Mouse (Mus musculus): ENCODE data around the gene Phf21a. TPM values are rescaled to one million over a fixed set of nuclear protein-coding genes. Genes with fewer than 3 reads are reported as not detected.

The Phf21a gene
- polyA plus RNA-seq, 1 experiment from 2014 or later = 29.9 TPM

- H3K36me3 ChIP-seq = peaks cover 6% of the 10 kb centered on the region; the same call in 1 of the 2 replicates
- ATAC-seq (ENCODE audit: borderline replicate concordance, extremely low read depth, low FRiP score, low TSS enrichment) = no peak
- H3K4me2 ChIP-seq = no peak overlapping the region
- H3K27ac ChIP-seq = no peak overlapping the region
- H3K4me3 ChIP-seq = no peak overlapping the region
- H3K9me3 ChIP-seq = no peaks in the 10 kb centered on the region
- WGBS = 86% methylated on average over 1 of the region's 1 CpGs
- H3K9ac ChIP-seq = no peak overlapping the region
- no peaks in the 10 kb centered on the region for H3K4me1 ChIP-seq
- no peaks in the 10 kb centered on the region for H3K27me3 ChIP-seq
Measured at GRCm38 (mm10) chr2:92246112-92246511, 153.2 kb downstream of the Phf21a start.

GRCm38 (mm10) chr2:92247711-92248110 is 154.8 kb downstream of the Phf21a start:
- no peak overlapping the region for H3K9ac ChIP-seq
- no peak for ATAC-seq (ENCODE audit: borderline replicate concordance, extremely low read depth, low FRiP score, low TSS enrichment)
- H3K9me3 ChIP-seq = no peaks in the 10 kb centered on the region
- peaks cover 6% of the 10 kb centered on the region; the same call in 1 of the 2 replicates for H3K36me3 ChIP-seq
- H3K27ac ChIP-seq = no peak overlapping the region
- H3K4me1 ChIP-seq = no peaks in the 10 kb centered on the region
- H3K4me3 ChIP-seq = no peak overlapping the region
- no peaks in the 10 kb centered on the region for H3K27me3 ChIP-seq
- H3K4me2 ChIP-seq = no peak overlapping the region
- 97% methylated on average over 2 of the region's 2 CpGs for WGBS

DNA sequence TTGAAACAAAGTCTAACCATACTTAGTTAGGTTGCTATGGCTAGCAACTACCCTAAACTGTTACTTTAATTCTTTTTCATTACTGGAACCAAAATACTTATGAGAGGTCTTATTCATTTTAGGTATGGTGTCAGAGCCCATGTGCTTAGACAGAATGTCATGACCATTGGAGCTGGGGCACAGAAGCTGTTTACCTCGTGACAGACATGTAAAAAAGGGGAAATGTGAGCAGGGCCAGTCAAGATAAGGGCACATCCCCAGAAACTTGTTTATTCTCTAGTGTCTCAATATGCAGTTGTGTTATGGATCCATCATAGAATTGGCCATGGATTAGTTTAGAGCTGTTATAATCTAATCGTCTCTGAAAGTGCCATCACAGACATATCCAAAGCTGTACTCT is 157.6 kb downstream of the Phf21a start:
- peaks cover 6% of the 10 kb centered on the region; the same call in 1 of the 2 replicates for H3K36me3 ChIP-seq
- H3K9ac ChIP-seq = no peak overlapping the region
- WGBS = 73% methylated on average over 2 of the region's 2 CpGs
- no peaks in the 10 kb centered on the region for H3K4me1 ChIP-seq
- no peak overlapping the region for H3K4me2 ChIP-seq
- H3K27me3 ChIP-seq = no peaks in the 10 kb centered on the region
- ATAC-seq (ENCODE audit: borderline replicate concordance, extremely low read depth, low FRiP score, low TSS enrichment) = no peak
- H3K4me3 ChIP-seq = no peak overlapping the region
- no peak overlapping the region for H3K27ac ChIP-seq
- no peaks in the 10 kb centered on the region for H3K9me3 ChIP-seq

DNA sequence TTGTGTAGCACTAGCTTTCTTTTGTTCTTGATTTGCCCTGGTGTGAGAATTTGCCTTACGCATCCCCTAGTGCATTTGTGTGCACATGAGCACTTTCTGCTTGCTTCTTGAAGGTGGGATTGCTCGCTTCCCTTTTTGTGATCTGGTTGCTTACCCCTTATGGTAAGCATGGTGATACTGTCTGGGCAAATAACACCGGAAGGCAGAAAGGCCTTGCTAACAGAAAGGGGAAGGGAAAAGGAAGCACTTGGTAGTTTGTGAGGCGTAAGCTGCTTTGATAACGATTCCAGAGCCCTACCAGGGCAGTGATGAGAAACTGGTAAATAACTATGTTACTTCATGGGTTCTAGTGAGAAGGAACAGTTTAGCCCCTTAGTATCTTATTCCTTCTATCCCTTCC is 160.9 kb downstream of the Phf21a start:
- no peaks in the 10 kb centered on the region for H3K4me1 ChIP-seq
- no peak for ATAC-seq (ENCODE audit: borderline replicate concordance, extremely low read depth, low FRiP score, low TSS enrichment)
- no peaks in the 10 kb centered on the region for H3K9me3 ChIP-seq
- WGBS = 77% methylated on average over 5 of the region's 5 CpGs
- no peaks in the 10 kb centered on the region for H3K27me3 ChIP-seq
- no peaks in the 10 kb centered on the region for H3K36me3 ChIP-seq
- no peak overlapping the region for H3K27ac ChIP-seq
- no peak overlapping the region for H3K4me3 ChIP-seq
- H3K4me2 ChIP-seq = no peak overlapping the region
- H3K9ac ChIP-seq = no peak overlapping the region

DNA sequence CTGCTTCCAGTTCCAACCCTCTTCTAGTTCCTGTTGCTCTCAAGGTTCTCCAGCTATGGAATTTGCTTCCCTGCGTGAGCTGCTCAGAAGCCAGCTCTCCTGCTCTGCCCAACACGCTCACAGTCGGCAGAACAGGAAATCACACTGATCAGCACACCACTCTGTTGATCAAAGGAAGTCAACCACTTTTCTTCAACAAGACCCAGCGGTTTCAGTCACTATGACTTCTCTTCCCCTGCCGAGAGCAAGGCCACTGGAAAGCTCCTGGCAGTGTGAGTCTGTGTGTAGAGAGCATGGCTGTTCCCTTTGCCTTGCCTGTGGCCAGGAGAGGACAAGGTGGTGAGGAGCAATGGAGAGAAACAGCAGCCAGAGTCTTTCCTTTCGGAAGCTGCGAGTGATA is 163.2 kb downstream of the Phf21a start:
- Histone ChIP-seq H3K9ac (no peak overlapping the region), H3K27ac (no peak overlapping the region), H3K27me3 (no peaks in the 10 kb centered on the region), H3K4me1 (no peaks in the 10 kb centered on the region), H3K4me2 (no peak overlapping the region), H3K9me3 (no peaks in the 10 kb centered on the region), H3K4me3 (no peak overlapping the region), H3K36me3 (no peaks in the 10 kb centered on the region)
- WGBS = 45% methylated on average over 7 of the region's 7 CpGs
- no peak for ATAC-seq (ENCODE audit: borderline replicate concordance, extremely low read depth, low FRiP score, low TSS enrichment)

DNA sequence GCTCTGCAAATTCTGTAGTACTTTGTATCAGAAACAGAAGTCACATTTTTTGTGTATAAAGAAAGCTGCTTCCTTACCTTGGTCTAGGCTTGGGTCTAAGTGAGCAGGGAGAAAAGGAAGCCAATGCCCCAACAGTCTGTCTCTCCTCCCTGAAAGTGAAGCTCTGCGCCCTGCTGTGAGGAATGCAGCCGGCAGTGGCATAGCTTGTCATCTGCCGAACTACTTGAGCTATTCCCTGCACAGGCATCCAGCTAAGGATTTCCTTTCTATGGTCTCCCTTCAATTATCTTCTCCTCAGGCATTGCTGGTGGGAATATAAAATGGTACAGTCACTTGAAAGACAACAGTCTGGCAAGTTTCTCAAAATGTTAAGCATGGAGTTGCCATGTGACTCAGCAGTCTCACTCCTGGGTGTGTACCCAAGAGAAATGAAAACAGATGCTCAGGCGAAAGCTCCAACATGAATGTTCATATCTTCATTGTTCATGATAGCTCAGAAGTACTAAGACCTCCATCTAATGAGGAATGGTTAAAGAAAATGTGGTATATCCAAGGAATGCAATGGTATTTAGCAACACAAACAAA is 164.5 kb downstream of the Phf21a start:
- 64% methylated on average over 4 of the region's 4 CpGs for WGBS
- no peak for ATAC-seq (ENCODE audit: borderline replicate concordance, extremely low read depth, low FRiP score, low TSS enrichment)
- H3K27ac ChIP-seq = no peak overlapping the region
- H3K4me1 ChIP-seq = no peaks in the 10 kb centered on the region
- no peak overlapping the region for H3K9ac ChIP-seq
- no peak overlapping the region for H3K4me3 ChIP-seq
- no peaks in the 10 kb centered on the region for H3K36me3 ChIP-seq
- H3K9me3 ChIP-seq = no peaks in the 10 kb centered on the region
- H3K4me2 ChIP-seq = no peak overlapping the region
- no peaks in the 10 kb centered on the region for H3K27me3 ChIP-seq

DNA sequence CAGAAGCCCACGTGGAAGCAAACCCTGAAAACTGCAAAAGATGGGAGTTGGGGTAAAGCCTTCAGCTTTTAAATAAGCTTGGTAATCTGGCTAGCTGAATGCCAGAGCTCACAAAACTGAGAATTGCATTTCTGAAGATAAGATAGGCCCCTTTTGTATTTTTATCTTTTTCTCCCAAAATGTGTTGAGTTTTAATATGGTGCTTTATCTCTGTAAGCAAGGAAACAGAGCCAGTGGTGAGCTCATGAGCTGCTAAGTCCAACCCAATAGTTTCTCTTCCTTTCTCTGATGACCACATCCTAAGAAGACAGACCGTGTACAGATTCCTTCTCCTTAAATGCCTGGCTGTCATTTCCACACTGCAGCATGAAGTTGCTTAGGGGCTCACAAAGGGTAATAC is 167.0 kb downstream of the Phf21a start:
- Histone ChIP-seq H3K4me1 (no peaks in the 10 kb centered on the region), H3K9me3 (no peaks in the 10 kb centered on the region), H3K27me3 (no peaks in the 10 kb centered on the region), H3K36me3 (no peaks in the 10 kb centered on the region), H3K4me2 (no peak overlapping the region), H3K4me3 (no peak overlapping the region), H3K9ac (no peak overlapping the region), H3K27ac (no peak overlapping the region)
- WGBS = 70% methylated on average over 2 of the region's 2 CpGs
- no peak for ATAC-seq (ENCODE audit: borderline replicate concordance, extremely low read depth, low FRiP score, low TSS enrichment)

GRCm38 (mm10) chr2:92266100-92266617 is 173.2 kb downstream of the Phf21a start:
- ATAC-seq (ENCODE audit: borderline replicate concordance, extremely low read depth, low FRiP score, low TSS enrichment) = no peak
- Histone ChIP-seq H3K4me3 (no peak overlapping the region), H3K4me2 (no peak overlapping the region), H3K27me3 (no peaks in the 10 kb centered on the region), H3K27ac (no peak overlapping the region), H3K36me3 (no peaks in the 10 kb centered on the region), H3K4me1 (0 out of 2 replicates have a peak, but pooled peaks cover 3% of the 10 kb centered on the region), H3K9me3 (no peaks in the 10 kb centered on the region), H3K9ac (no peak overlapping the region)
- 62% methylated on average over 9 of the region's 9 CpGs for WGBS

DNA sequence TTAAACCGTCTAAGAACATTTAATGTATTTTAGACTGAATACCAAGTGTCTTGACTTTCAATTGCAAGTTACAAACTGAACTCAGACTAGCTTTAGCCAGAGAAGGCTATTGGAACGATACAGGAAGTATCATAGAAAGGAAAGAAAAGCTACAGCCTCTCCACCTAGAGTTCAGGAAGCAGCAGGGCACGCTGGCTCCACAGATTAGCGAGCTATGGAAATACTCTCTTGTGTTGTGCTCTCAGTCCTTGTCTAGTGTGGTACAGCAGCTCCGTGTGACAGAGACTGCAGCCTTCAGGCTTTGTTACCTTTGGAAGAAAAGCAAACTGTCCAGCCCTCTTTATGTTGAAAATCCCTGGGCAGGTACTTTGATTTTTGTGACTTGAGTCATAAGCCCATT is 176.3 kb downstream of the Phf21a start:
- no peak for ATAC-seq (ENCODE audit: borderline replicate concordance, extremely low read depth, low FRiP score, low TSS enrichment)
- H3K9ac ChIP-seq = no peak overlapping the region
- no peaks in the 10 kb centered on the region for H3K9me3 ChIP-seq
- H3K27ac ChIP-seq = no peak overlapping the region
- 76% methylated on average over 5 of the region's 5 CpGs for WGBS
- no peak overlapping the region for H3K4me2 ChIP-seq
- no peaks in the 10 kb centered on the region for H3K36me3 ChIP-seq
- H3K4me1 ChIP-seq = peaks cover 10% of the 10 kb centered on the region; the same call in 1 of the 2 replicates
- H3K4me3 ChIP-seq = no peak overlapping the region
- no peaks in the 10 kb centered on the region for H3K27me3 ChIP-seq

DNA sequence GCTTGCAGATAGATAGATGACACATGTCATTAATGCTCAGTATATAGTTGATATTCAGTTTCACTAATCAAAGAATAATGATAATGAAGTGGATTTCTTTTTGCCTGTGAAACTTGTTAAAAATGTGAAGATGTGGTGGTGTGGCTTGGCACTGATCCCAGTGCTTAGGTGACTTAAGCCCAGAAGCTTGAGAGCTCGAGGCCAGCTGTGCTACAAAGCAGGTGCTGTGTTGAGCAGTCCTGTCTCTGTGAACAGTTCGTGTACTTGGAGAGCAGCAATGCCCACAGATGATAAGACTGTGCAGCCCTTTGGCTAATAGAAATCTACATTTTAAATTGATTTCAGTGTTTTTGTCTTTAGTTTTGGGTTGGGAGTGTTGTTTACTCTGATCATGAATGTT is 179.6 kb downstream of the Phf21a start:
- H3K9me3 ChIP-seq = no peaks in the 10 kb centered on the region
- H3K9ac ChIP-seq = no peak overlapping the region
- 33% methylated on average over 2 of the region's 2 CpGs for WGBS
- H3K4me1 ChIP-seq = peaks cover 7% of the 10 kb centered on the region; the same call in 1 of the 2 replicates
- H3K27me3 ChIP-seq = no peaks in the 10 kb centered on the region
- ATAC-seq (ENCODE audit: borderline replicate concordance, extremely low read depth, low FRiP score, low TSS enrichment) = no peak
- H3K4me2 ChIP-seq = no peak overlapping the region
- H3K4me3 ChIP-seq = no peak overlapping the region
- no peaks in the 10 kb centered on the region for H3K36me3 ChIP-seq
- H3K27ac ChIP-seq = no peak overlapping the region

DNA sequence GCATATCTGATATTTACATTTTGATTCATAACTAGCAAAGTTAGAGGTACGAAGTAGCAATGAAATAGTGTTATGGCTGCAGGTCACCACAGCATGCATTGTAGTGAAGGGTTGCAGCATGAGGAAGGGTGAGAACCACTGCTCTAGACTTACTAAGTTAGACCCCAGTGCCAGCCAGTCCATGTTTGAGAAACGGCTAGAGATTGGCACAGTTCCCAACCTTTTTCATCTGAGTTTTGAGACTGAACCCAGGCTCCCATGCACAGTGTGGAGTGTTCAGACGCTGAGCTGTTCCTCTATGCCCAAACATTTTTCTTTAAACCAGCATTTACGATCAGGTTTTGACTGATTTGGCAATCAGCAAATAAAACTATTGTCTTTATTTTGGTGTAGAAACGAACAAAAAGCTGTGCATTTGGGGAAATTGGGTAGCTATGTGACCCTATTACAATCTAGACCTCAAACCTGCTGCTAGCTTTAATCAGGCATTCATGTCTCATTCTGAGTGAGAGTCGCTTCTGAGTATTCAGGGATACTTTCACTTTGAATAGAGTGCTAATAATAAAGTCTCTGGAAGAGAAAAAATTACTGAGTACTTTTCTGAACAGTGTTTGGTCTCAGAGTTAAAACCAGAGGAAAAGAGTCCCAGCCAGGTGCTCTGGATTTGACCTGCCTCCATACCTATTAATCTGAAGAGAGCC is 180.3 kb downstream of the Phf21a start:
- no peak overlapping the region for H3K9ac ChIP-seq
- H3K4me1 ChIP-seq = peaks cover 7% of the 10 kb centered on the region; the same call in 1 of the 2 replicates
- H3K9me3 ChIP-seq = no peaks in the 10 kb centered on the region
- ATAC-seq (ENCODE audit: borderline replicate concordance, extremely low read depth, low FRiP score, low TSS enrichment) = no peak
- no peak overlapping the region for H3K27ac ChIP-seq
- H3K27me3 ChIP-seq = no peaks in the 10 kb centered on the region
- H3K4me2 ChIP-seq = no peak overlapping the region
- H3K4me3 ChIP-seq = no peak overlapping the region
- no peaks in the 10 kb centered on the region for H3K36me3 ChIP-seq
- 63% methylated on average over 6 of the region's 6 CpGs for WGBS

DNA sequence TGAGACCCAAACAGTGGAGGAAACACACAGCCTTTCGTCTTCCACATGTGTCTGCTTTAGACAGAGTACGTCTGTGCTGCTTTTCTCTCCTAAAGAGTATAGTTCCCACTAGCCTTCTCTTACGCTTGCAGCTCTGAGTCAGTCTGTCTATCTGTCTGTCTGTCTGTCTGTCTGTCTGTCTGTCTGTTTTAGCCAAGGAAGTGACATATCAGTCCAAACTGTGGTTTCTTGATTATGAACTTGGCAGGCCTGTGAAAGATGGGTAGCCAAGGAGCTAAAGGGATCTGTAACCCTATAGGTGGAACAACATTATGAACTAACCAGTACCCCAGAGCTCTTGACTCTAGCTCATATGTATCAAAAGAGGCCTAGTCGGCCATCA is 180.9 kb downstream of the Phf21a start:
- H3K9ac ChIP-seq = no peak overlapping the region
- WGBS = 82% methylated on average over 4 of the region's 4 CpGs
- no peak overlapping the region for H3K27ac ChIP-seq
- no peaks in the 10 kb centered on the region for H3K36me3 ChIP-seq
- H3K4me3 ChIP-seq = no peak overlapping the region
- H3K27me3 ChIP-seq = no peaks in the 10 kb centered on the region
- no peaks in the 10 kb centered on the region for H3K9me3 ChIP-seq
- H3K4me2 ChIP-seq = no peak overlapping the region
- no peak for ATAC-seq (ENCODE audit: borderline replicate concordance, extremely low read depth, low FRiP score, low TSS enrichment)
- H3K4me1 ChIP-seq = peaks cover 7% of the 10 kb centered on the region; the same call in 1 of the 2 replicates

All from lung, embryonic 15.5 days (tissue).